Mouse (Mus musculus): ENCODE data around the gene 2210408I21Rik. TPM values are rescaled to one million over a fixed set of nuclear protein-coding genes. Genes with fewer than 3 reads are reported as not detected.

The 2210408I21Rik gene
- polyA plus RNA-seq, 1 experiment from 2014 or later: 5.2 TPM

DNA sequence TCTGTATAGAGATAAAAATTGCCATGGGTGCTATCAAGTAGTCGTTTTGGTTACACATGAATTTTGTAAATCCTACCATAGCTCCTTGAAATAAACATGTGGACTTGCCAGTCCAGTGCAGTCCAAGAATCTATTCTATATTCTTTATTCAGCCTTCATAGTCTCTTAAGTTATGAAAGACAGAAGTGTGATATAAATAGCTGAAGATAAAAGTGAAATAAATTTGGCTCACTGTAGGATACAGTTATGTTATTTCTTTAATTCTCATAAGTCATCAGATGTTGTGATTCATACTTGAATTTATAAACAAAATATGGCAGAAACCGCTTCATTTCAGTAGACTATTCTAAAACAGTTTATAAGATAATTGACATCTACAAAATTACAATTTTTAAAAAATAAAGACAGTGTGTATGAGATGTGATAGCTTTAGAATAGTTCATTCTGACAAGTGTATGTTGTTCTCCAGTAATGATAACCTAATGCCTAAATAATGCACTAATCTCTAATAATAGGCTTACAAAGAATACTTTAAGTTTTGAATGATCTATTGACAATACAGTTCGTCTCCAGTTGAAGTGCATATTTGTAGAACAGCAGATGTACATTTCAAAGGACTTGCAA is 127.5 kb downstream of the 2210408I21Rik start:
- no peaks in the 10 kb centered on the region for H3K9me3 ChIP-seq (replicated peaks; ENCODE audit: control insufficient read depth, low read length)
- no peak overlapping the region for H3K4me3 ChIP-seq (ENCODE audit: low read length)
- H3K9ac ChIP-seq (ENCODE audit: low read length): no peak overlapping the region
- no peaks in the 10 kb centered on the region for H3K27me3 ChIP-seq (ENCODE audit: control insufficient read depth, insufficient read depth, low read length)
- H3K4me1 ChIP-seq (ENCODE audit: control insufficient read depth, insufficient read depth, low read length): peaks cover 11% of the 10 kb centered on the region; the same call in 1 of the 2 replicates
- H3K4me2 ChIP-seq (ENCODE audit: low read depth, low read length): no peak overlapping the region
- H3K36me3 ChIP-seq (ENCODE audit: control insufficient read depth, insufficient read depth): no peaks in the 10 kb centered on the region
- no peak overlapping the region for H3K27ac ChIP-seq (ENCODE audit: low read length)
- 55% methylated on average over 3 of the region's 3 CpGs for WGBS
- ATAC-seq (replicated peaks; ENCODE audit: extremely low read depth, insufficient read depth, low FRiP score): no peak

DNA sequence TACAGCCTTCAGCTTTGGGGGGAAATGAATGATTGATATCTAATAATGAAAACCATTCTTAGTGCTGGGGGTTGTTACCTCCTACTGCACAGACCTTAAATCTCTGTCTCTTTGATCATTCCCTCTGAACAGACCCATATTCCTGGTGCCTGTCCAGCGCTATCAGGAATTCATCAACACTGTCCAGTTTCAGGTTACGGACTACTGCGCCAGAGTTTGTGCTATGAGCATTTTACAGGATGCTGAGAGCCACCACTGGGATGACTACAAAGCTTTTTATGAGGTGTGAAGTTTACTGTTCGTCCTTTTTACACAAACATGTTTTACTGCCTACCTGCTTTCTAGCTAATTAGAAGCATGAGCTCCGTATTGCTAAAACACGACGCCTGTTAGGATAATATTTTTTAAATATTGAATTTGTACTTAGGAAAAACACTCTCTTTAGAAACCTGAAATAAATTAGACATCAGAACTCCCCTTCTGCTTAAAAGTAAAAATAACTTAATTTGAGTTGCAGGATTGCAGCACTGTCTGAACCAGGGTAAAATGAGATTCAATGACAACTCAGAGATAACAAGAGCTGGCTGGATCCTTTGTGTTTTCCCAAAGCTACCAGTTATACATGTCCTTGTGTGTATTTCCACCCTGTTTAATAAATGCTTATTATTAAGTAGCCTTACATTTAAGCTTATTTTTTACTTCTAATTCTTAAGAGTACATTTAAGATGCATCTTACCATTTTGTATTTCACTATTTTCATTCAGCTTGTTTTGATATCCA is 128.2 kb downstream of the 2210408I21Rik start:
- peaks cover 11% of the 10 kb centered on the region; the same call in 1 of the 2 replicates for H3K4me1 ChIP-seq (ENCODE audit: control insufficient read depth, insufficient read depth, low read length)
- H3K27me3 ChIP-seq (ENCODE audit: control insufficient read depth, insufficient read depth, low read length): no peaks in the 10 kb centered on the region
- no peaks in the 10 kb centered on the region for H3K9me3 ChIP-seq (replicated peaks; ENCODE audit: control insufficient read depth, low read length)
- 76% methylated on average over 7 of the region's 7 CpGs for WGBS
- no peak overlapping the region for H3K27ac ChIP-seq (ENCODE audit: low read length)
- ATAC-seq (replicated peaks; ENCODE audit: extremely low read depth, insufficient read depth, low FRiP score): no peak
- no peaks in the 10 kb centered on the region for H3K36me3 ChIP-seq (ENCODE audit: control insufficient read depth, insufficient read depth)
- H3K4me3 ChIP-seq (ENCODE audit: low read length): no peak overlapping the region
- no peak overlapping the region for H3K4me2 ChIP-seq (ENCODE audit: low read depth, low read length)
- H3K9ac ChIP-seq (ENCODE audit: low read length): no peak overlapping the region

DNA sequence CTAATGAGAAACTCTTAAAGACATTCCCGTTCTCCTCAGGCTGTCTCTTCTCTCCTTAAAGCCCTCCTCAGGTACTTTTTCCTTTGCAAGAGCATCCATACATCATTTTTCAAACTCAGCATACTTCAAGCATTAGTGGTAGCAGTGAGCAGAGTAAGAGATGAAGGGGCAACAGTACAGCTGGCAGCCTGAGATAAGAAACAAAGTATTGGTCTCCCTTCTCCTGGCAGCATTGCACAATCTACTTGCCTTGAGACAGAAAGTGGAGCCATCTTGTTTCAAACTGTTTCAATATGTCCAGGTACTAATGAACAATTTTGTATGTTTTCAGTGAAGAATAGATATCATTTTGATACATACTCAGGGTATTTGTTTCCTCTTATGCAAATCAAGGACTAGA is 129.1 kb downstream of the 2210408I21Rik start:
- Histone ChIP-seq H3K36me3 (ENCODE audit: control insufficient read depth, insufficient read depth) (no peaks in the 10 kb centered on the region), H3K9me3 (replicated peaks; ENCODE audit: control insufficient read depth, low read length) (no peaks in the 10 kb centered on the region), H3K4me3 (ENCODE audit: low read length) (no peak overlapping the region), H3K27me3 (ENCODE audit: control insufficient read depth, insufficient read depth, low read length) (no peaks in the 10 kb centered on the region), H3K4me2 (ENCODE audit: low read depth, low read length) (no peak overlapping the region), H3K27ac (ENCODE audit: low read length) (no peak overlapping the region), H3K4me1 (ENCODE audit: control insufficient read depth, insufficient read depth, low read length) (peaks cover 11% of the 10 kb centered on the region; the same call in 1 of the 2 replicates), H3K9ac (ENCODE audit: low read length) (no peak overlapping the region)
- WGBS: 76% methylated on average over 1 of the region's 1 CpGs
- no peak for ATAC-seq (replicated peaks; ENCODE audit: extremely low read depth, insufficient read depth, low FRiP score)

DNA sequence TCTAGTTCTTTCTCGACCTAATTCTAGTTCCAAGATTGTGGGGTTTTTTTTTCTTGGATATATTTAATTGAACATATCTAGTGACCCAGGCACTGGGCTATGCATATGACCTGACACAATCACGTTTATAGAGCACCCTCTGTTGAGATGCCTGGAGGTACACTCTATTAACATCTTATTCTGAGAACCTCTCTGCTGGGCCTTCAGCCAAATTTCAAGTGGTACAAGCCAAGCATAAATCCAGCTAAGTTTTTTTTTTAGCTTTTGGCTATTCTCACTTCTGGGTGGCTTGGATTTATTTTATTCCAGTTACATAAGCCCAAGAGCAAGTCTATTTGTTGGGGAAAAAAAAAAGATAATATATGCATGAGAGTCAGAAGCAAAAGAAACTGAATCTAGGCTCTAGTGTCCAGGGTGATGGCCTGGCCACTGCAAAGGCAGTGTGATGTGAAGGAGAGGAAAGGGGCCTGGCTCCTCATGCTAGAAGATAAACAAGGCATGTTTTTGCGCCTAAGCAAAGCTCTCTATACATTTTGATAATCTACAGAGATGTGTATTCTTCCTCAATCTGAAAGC is 139.9 kb downstream of the 2210408I21Rik start:
- Histone ChIP-seq H3K27ac (ENCODE audit: low read length) (no peak overlapping the region), H3K9ac (ENCODE audit: low read length) (no peak overlapping the region), H3K4me2 (ENCODE audit: low read depth, low read length) (peak overlapping the region; percentile 23; the same call in 1 of the 2 replicates), H3K27me3 (ENCODE audit: control insufficient read depth, insufficient read depth, low read length) (no peaks in the 10 kb centered on the region), H3K4me3 (ENCODE audit: low read length) (no peak overlapping the region), H3K9me3 (replicated peaks; ENCODE audit: control insufficient read depth, low read length) (no peaks in the 10 kb centered on the region), H3K4me1 (ENCODE audit: control insufficient read depth, insufficient read depth, low read length) (peaks cover 12% of the 10 kb centered on the region), H3K36me3 (ENCODE audit: control insufficient read depth, insufficient read depth) (no peaks in the 10 kb centered on the region)
- 33% methylated on average over 3 of the region's 3 CpGs for WGBS
- ATAC-seq (replicated peaks; ENCODE audit: extremely low read depth, insufficient read depth, low FRiP score): peak; percentile 75

DNA sequence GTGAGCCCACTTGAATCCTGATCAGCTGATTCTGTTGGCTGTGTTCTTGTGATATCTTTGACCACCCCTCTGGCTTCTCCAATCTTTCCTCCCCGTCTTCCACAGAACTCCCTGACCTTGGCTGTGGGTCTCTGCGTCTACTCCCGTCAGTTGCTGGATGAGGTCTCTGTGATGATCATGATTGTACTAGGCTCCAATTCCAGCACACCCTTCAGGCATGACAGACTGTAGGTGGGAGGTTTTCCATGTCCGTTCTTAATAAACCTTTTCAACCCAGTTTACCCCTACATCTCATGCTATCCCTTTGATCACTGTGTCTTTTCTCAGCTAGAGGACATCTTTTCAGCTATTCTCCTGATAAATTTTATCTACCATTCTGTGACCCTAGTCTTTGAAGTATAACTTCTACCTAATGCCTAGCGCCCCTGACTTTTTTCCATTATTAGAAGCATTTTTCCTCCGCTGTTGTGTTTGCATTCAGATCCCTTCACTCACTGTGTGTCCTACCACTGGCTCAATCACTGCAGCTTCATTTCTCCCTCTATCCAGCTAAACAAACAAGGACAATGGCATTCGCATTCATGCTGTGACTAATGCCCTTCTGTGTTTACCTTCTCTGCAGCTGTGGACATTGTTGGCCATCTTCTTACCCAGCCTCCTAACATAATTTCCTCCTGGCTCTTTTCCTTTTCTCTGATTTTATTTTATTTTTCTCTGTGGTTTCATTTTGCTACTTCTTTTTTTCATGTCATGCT is 143.5 kb downstream of the 2210408I21Rik start:
- Histone ChIP-seq H3K4me2 (ENCODE audit: low read depth, low read length) (no peak overlapping the region), H3K9ac (ENCODE audit: low read length) (no peak overlapping the region), H3K27ac (ENCODE audit: low read length) (no peak overlapping the region), H3K4me3 (ENCODE audit: low read length) (no peak overlapping the region), H3K9me3 (replicated peaks; ENCODE audit: control insufficient read depth, low read length) (no peaks in the 10 kb centered on the region), H3K4me1 (ENCODE audit: control insufficient read depth, insufficient read depth, low read length) (peaks cover 8% of the 10 kb centered on the region), H3K36me3 (ENCODE audit: control insufficient read depth, insufficient read depth) (no peaks in the 10 kb centered on the region), H3K27me3 (ENCODE audit: control insufficient read depth, insufficient read depth, low read length) (no peaks in the 10 kb centered on the region)
- no peak for ATAC-seq (replicated peaks; ENCODE audit: extremely low read depth, insufficient read depth, low FRiP score)
- WGBS: 72% methylated on average over 7 of the region's 7 CpGs

DNA sequence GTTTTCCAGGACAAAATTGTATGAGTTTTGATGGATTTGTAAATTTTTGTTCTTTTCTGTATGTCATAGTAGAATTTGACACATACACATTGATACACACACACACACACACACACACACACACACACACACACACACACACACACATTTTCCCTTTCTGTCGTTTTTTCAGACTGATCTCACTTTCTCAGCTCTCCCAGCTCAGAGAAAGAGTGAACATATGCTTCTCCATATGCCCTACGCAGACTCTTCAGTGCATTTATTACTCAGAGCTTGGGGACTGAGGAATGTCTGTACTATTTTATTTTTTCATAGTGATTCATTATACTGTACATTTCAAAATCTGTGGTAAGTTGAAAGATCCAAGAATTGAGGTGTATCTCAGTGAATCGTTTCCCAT is 160.2 kb downstream of the 2210408I21Rik start:
- H3K4me1 ChIP-seq (ENCODE audit: control insufficient read depth, insufficient read depth, low read length): peaks cover 4% of the 10 kb centered on the region; the same call in 1 of the 2 replicates
- no peaks in the 10 kb centered on the region for H3K9me3 ChIP-seq (replicated peaks; ENCODE audit: control insufficient read depth, low read length)
- no peaks in the 10 kb centered on the region for H3K36me3 ChIP-seq (ENCODE audit: control insufficient read depth, insufficient read depth)
- no peak overlapping the region for H3K4me2 ChIP-seq (ENCODE audit: low read depth, low read length)
- ATAC-seq (replicated peaks; ENCODE audit: extremely low read depth, insufficient read depth, low FRiP score): no peak
- no peak overlapping the region for H3K4me3 ChIP-seq (ENCODE audit: low read length)
- no peak overlapping the region for H3K27ac ChIP-seq (ENCODE audit: low read length)
- 67% methylated on average over 3 of the region's 3 CpGs for WGBS
- no peaks in the 10 kb centered on the region for H3K27me3 ChIP-seq (ENCODE audit: control insufficient read depth, insufficient read depth, low read length)
- H3K9ac ChIP-seq (ENCODE audit: low read length): no peak overlapping the region

DNA sequence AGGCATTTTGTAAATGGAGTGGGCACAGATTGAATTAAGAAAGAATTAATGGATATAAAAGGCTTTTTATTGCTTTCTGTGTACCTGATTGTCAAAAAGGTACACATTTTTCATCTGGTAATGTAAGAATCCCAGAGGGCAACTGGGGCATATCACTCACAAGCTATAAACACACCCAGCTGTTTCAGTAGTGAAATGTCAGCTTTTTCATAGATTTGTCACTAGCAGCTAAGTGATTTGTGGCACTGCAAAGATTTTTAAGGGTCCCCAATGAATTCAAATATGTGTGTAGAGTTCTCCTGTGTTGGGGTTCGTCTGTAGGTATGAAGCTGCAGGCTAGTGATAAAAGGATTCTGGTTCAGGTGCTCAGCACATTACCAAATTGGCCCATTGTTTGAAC is 188.8 kb downstream of the 2210408I21Rik start:
- WGBS: 67% methylated on average over 1 of the region's 1 CpGs
- no peak for ATAC-seq (replicated peaks; ENCODE audit: extremely low read depth, insufficient read depth, low FRiP score)
- Histone ChIP-seq H3K27ac (ENCODE audit: low read length) (no peak overlapping the region), H3K4me3 (ENCODE audit: low read length) (no peak overlapping the region), H3K4me2 (ENCODE audit: low read depth, low read length) (no peak overlapping the region), H3K36me3 (ENCODE audit: control insufficient read depth, insufficient read depth) (no peaks in the 10 kb centered on the region), H3K27me3 (ENCODE audit: control insufficient read depth, insufficient read depth, low read length) (no peaks in the 10 kb centered on the region), H3K9me3 (replicated peaks; ENCODE audit: control insufficient read depth, low read length) (no peaks in the 10 kb centered on the region), H3K9ac (ENCODE audit: low read length) (no peak overlapping the region), H3K4me1 (ENCODE audit: control insufficient read depth, insufficient read depth, low read length) (no peaks in the 10 kb centered on the region)

DNA sequence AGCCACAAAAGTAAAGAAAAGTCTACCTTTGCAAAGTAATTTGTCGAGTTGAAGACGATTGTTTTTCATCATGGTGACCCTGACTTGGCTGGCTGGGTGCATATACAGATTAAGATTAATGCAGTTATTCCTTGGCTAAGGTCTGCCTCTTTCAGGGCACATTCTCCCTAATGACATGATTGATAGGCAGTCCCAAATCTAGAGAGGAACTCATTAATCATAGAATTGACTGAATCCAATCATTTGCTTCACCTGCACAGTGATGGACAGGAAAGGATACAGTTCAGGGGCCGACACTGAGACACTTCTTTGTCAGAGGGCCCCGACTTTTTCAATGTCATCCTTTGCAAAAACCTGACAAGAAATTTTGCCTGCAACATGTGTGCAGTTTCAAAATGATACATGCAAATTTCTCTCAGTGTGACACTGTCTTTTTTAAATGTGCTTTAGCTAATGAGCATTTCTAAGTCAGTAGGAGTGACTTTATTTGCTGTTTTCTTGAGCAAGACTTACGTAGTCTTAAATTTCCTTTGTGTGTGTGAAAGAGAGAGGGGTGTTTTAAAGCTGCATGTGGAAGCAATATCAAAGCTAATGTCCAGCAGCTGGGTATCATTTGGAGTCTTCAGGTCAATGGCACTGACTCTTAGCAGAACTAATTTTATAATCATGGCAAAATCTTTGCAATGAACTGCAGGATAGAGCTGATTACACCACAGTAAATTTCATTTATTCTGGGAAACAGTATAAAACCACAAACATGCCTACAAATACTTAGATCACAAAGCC is 191.0 kb downstream of the 2210408I21Rik start:
- Histone ChIP-seq H3K9ac (ENCODE audit: low read length) (no peak overlapping the region), H3K27ac (ENCODE audit: low read length) (no peak overlapping the region), H3K9me3 (replicated peaks; ENCODE audit: control insufficient read depth, low read length) (no peaks in the 10 kb centered on the region), H3K27me3 (ENCODE audit: control insufficient read depth, insufficient read depth, low read length) (no peaks in the 10 kb centered on the region), H3K4me3 (ENCODE audit: low read length) (no peak overlapping the region), H3K36me3 (ENCODE audit: control insufficient read depth, insufficient read depth) (no peaks in the 10 kb centered on the region), H3K4me1 (ENCODE audit: control insufficient read depth, insufficient read depth, low read length) (no peaks in the 10 kb centered on the region), H3K4me2 (ENCODE audit: low read depth, low read length) (no peak overlapping the region)
- ATAC-seq (replicated peaks; ENCODE audit: extremely low read depth, insufficient read depth, low FRiP score): no peak
- WGBS: 72% methylated on average over 5 of the region's 5 CpGs
